Mouse (Mus musculus): ENCODE data around the gene Ubtd1. TPM values are rescaled to one million over a fixed set of nuclear protein-coding genes. Genes with fewer than 3 reads are reported as not detected.

Gene Ubtd1
- polyA plus RNA-seq, 1 experiment: 14.9 TPM

DNA sequence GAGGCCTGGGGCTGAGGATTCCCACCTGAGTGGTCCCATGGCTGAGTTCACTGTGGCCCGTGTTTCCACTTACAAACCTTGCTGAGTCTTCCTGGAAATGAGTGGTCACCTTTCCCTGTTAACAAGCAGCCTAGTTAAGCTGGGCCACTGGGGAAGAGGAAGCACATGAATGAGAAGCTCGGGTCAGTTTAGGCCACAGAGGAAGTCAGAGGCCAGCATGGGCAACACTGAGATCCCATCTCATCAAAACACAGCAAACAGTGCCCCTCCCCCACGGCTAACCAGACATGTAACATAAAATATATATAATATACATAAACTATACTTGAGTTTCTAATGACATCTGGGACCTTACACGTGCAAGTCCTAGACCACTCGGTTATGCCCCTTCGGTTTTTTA lies 8.2 kb downstream of the Ubtd1 start:
- TF ChIP-seq CTCF (IDR thresholded peaks at IDR 0.05; ENCODE audit: extremely low read depth, insufficient read depth, low read length): no peak
- no peak for TF ChIP-seq POLR2A (IDR thresholded peaks at IDR 0.05; ENCODE audit: extremely low read depth, insufficient read depth, low read length)
- peaks cover 2% of the 10 kb centered on the region; the same call in 1 of the 2 replicates for H3K4me1 ChIP-seq (ENCODE audit: control insufficient read depth, insufficient read depth, low read length)
- no peak overlapping the region for H3K27ac ChIP-seq (ENCODE audit: insufficient read depth, low read length)
- H3K4me3 ChIP-seq (ENCODE audit: insufficient read depth, low read length): no peak overlapping the region

DNA sequence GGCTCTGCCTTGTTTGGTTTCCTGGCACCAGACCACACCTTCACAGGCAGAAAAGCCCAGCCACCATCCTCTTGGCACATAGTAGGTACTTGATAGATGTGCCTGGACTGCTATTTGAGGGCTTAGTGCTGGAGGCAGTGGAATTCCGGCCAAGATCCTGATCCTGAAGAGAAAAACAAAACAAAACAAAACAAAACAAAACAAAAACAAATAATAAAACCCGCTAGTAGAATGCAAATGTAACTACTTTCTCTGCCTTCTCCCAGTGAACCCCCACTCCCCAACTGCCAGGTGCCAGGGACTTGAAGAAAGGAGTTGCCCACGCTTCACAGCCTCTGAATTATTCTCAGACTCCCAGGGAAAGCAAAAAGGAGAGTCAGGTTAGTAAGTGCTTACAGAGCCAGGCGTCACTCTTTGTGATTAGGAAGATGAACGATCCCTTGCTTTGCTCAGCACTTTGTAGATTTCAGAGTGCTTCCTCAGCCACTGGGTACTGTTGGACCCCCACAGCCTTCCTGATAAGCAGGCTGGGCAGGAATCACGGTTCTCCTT lies 10.4 kb downstream of the Ubtd1 start:
- H3K4me3 ChIP-seq (ENCODE audit: insufficient read depth, low read length): no peak overlapping the region
- H3K27ac ChIP-seq (ENCODE audit: insufficient read depth, low read length): no peak overlapping the region
- peaks cover 2% of the 10 kb centered on the region; the same call in 1 of the 2 replicates for H3K4me1 ChIP-seq (ENCODE audit: control insufficient read depth, insufficient read depth, low read length)
- TF ChIP-seq POLR2A (IDR thresholded peaks at IDR 0.05; ENCODE audit: extremely low read depth, insufficient read depth, low read length) (no peak), CTCF (IDR thresholded peaks at IDR 0.05; ENCODE audit: extremely low read depth, insufficient read depth, low read length) (no peak)

DNA sequence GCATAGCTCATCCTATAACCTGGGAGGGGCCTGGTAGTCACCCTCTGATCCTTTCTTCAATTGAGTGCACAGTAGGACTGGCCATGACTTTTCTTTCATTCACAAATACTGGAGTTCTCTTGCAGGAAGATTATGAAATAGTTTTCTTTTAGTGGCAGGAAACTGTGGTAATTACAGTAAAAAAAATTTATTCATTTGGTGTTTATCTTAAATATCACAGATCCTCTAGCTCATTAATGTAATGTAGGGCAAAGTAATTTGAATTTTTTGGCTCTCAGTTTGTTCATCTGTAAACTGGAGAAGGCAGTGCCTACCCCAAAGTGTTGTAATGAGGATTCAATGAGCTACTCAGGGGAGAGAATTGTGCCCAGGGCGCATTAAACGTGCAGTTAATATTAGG lies 11.4 kb downstream of the Ubtd1 start:
- H3K4me1 ChIP-seq (ENCODE audit: control insufficient read depth, insufficient read depth, low read length): peaks cover 2% of the 10 kb centered on the region; the same call in 1 of the 2 replicates
- H3K27ac ChIP-seq (ENCODE audit: insufficient read depth, low read length): no peak overlapping the region
- no peak overlapping the region for H3K4me3 ChIP-seq (ENCODE audit: insufficient read depth, low read length)
- TF ChIP-seq CTCF (IDR thresholded peaks at IDR 0.05; ENCODE audit: extremely low read depth, insufficient read depth, low read length) (no peak), POLR2A (IDR thresholded peaks at IDR 0.05; ENCODE audit: extremely low read depth, insufficient read depth, low read length) (no peak)

DNA sequence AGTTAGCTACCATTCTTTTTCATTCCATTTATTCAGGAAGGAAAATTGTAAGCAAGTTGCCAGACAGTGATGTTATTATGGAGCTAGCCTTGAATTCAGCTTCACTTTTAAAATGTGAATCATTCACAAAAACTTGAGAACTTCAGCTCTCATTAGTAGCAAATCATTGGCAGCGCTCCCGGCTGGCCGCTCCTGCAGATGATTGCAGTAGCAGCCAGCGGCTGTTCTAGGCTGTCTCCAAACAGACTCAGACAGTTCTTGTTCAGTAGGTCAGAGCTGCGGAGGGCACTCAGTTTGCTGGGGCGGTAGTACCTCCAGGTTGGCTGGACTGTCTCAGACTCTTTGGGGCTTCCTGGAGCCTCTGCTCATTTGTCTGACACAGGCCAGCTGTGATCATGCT lies 11.9 kb downstream of the Ubtd1 start:
- no peak overlapping the region for H3K27ac ChIP-seq (ENCODE audit: insufficient read depth, low read length)
- TF ChIP-seq POLR2A (IDR thresholded peaks at IDR 0.05; ENCODE audit: extremely low read depth, insufficient read depth, low read length) (no peak), CTCF (IDR thresholded peaks at IDR 0.05; ENCODE audit: extremely low read depth, insufficient read depth, low read length) (no peak)
- no peak overlapping the region for H3K4me3 ChIP-seq (ENCODE audit: insufficient read depth, low read length)
- H3K4me1 ChIP-seq (ENCODE audit: control insufficient read depth, insufficient read depth, low read length): peaks cover 2% of the 10 kb centered on the region; the same call in 1 of the 2 replicates

DNA sequence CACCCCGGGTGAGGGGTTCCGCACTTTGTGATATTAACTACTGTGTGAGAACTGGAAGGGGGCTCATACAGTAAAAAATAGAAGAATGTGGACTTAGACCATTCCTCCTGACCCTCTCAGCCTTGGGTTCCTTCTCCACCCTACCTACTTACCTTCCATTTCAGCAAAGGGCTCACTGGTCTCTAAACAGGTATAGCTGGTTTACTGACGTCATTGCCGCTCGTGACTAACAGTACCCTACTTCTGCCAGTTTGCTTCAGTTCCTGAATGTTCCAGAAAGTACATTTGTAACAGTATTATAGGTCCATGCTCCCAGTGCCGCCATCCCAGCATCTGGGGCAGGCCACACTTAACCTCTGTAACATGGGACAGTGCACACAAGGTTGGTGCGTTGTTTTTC lies 12.5 kb downstream of the Ubtd1 start:
- Histone ChIP-seq H3K4me1 (ENCODE audit: control insufficient read depth, insufficient read depth, low read length) (peaks cover 2% of the 10 kb centered on the region; the same call in 1 of the 2 replicates), H3K27ac (ENCODE audit: insufficient read depth, low read length) (no peak overlapping the region)
- TF ChIP-seq CTCF (IDR thresholded peaks at IDR 0.05; ENCODE audit: extremely low read depth, insufficient read depth, low read length) (no peak), POLR2A (IDR thresholded peaks at IDR 0.05; ENCODE audit: extremely low read depth, insufficient read depth, low read length) (no peak)

DNA sequence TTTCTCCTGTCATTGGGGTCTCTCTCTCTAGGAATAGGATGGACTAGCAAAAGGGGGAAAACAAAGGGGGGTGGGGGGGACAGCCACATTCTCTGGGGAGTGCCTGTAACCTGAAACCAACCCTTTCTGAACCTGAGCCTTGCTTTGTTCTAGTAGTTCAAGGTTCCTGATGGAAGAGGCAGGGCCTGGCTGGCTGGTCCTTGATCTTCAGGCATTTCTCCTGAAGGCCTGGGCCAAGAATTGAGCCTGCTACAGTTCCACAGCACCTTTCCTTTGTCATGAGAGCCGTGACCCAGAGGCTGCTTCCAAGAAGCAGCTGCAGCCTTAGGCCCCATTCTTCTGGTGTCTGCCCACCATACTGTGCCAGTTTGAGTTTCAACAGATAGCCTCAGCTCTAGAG lies 13.9 kb downstream of the Ubtd1 start:
- TF ChIP-seq POLR2A (IDR thresholded peaks at IDR 0.05; ENCODE audit: extremely low read depth, insufficient read depth, low read length) (no peak), CTCF (IDR thresholded peaks at IDR 0.05; ENCODE audit: extremely low read depth, insufficient read depth, low read length) (no peak)
- H3K27ac ChIP-seq (ENCODE audit: insufficient read depth, low read length): no peak overlapping the region
- H3K4me3 ChIP-seq (ENCODE audit: insufficient read depth, low read length): no peak overlapping the region
- H3K4me1 ChIP-seq (ENCODE audit: control insufficient read depth, insufficient read depth, low read length): peaks cover 2% of the 10 kb centered on the region

More for the DNA sequence above, 12.5 kb downstream of the Ubtd1 start:
- H3K4me3 ChIP-seq (ENCODE audit: insufficient read depth, low read length): no peak overlapping the region

DNA sequence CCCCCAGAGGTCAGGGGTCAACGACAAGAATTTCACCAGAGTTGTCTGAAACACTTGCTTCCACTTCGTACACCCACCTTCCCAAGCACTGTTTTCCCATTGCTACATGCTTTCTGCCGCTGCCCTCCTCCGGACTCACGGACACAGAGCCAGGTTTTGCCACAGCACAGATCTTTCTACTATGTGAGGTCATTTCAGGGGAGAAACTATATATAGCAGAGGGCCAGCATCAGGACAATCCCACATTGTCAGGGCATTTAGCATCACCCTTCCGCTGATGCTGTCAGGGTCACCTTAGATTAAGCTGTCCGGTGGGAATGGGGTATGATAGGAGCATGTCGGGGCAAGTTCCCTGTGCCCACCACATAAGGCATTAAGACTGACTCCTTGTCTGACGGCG lies 15.5 kb downstream of the Ubtd1 start:
- Histone ChIP-seq H3K4me3 (ENCODE audit: insufficient read depth, low read length) (no peak overlapping the region), H3K27ac (ENCODE audit: insufficient read depth, low read length) (no peak overlapping the region), H3K4me1 (ENCODE audit: control insufficient read depth, insufficient read depth, low read length) (peaks cover 2% of the 10 kb centered on the region)
- no peak for TF ChIP-seq CTCF (IDR thresholded peaks at IDR 0.05; ENCODE audit: extremely low read depth, insufficient read depth, low read length)
- TF ChIP-seq POLR2A (IDR thresholded peaks at IDR 0.05; ENCODE audit: extremely low read depth, insufficient read depth, low read length): no peak

DNA sequence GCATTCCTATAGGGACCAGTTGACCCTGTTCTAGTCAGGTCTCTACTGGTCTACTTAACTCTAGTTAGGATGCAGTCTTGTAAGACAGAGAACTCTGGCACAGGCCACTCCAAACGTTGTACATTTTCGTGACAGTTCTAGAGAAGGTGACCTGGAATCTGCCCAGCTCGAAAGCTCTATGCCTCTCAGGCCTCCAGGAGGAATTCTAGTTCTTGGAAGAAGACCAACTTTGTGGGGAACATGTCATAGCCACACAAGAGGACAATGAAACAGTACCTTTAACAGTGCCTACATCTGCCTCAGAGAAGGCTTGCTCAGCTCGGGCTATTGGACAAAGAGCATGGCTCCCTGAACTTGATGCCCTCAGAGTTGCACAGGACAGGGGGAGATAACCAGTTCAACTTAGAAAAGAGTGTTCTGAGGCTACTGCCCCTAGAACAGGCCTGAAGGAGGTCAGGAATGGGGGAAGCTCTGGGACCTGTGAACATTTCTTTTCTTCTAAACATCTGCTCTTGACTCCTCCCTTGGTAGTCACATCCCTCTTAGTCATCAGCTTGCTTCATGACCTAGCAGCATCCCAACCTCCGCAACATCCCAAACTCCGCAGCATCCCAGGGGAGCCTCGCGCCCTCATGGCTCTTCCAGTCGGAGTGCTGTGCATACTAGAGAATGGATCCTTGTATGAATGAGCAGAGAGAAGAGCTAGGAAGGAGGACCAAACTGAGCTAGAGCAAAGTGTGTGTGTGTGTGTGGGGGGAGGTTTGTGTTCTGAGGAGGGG lies 17.4 kb downstream of the Ubtd1 start:
- Histone ChIP-seq H3K4me1 (ENCODE audit: control insufficient read depth, insufficient read depth, low read length) (no peaks in the 10 kb centered on the region; the same call in 1 of the 2 replicates), H3K4me3 (ENCODE audit: insufficient read depth, low read length) (no peak overlapping the region), H3K27ac (ENCODE audit: insufficient read depth, low read length) (no peak overlapping the region)
- TF ChIP-seq POLR2A (IDR thresholded peaks at IDR 0.05; ENCODE audit: extremely low read depth, insufficient read depth, low read length) (no peak), CTCF (IDR thresholded peaks at IDR 0.05; ENCODE audit: extremely low read depth, insufficient read depth, low read length) (no peak)

DNA sequence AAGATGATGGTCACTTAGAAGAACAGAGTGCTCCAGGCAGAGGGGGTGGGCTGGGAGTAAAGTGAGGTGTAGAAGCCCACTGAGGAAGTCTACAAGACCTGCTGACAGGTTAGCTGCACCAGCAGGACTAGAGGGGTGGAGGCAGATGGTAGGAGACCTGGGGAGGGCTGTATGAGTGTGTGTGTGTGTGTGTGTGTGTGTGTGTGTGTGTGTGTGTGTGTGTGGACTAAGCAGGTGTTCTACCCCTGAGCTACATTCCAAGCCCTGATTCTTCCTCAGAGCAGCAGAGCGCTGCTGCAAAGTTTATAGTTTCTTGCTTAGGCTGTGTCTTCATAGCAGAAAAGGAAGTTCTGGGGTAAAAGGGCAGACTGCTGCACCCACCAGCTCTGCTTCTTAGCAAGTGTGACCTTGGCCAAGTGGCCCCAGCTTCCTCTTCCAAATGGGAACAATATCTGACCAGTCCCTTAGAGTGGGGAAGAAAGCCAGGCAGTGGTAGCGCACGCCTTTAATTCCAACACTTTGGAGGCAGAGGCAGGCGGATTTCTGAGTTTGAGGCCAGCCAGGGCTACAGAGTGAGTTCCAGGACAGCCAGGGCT lies 18.2 kb downstream of the Ubtd1 start:
- Histone ChIP-seq H3K4me3 (ENCODE audit: insufficient read depth, low read length) (no peak overlapping the region), H3K27ac (ENCODE audit: insufficient read depth, low read length) (no peak overlapping the region), H3K4me1 (ENCODE audit: control insufficient read depth, insufficient read depth, low read length) (no peaks in the 10 kb centered on the region; the same call in 1 of the 2 replicates)
- TF ChIP-seq POLR2A (IDR thresholded peaks at IDR 0.05; ENCODE audit: extremely low read depth, insufficient read depth, low read length) (no peak), CTCF (IDR thresholded peaks at IDR 0.05; ENCODE audit: extremely low read depth, insufficient read depth, low read length) (no peak)

Measured in cortical plate, adult 2 months (tissue).